Mouse (Mus musculus) adipose tissue, adult 10 weeks (tissue): ENCODE measurements around the gene Gm8068. TPM values are rescaled to one million over a fixed set of nuclear protein-coding genes. Genes with fewer than 3 reads are reported as not detected.

Experiments used
- polyA plus RNA-seq: library from polyadenylated mRNA; stranded (reverse); fragments of 350-450 nt; fragmentation: Illumina TruSeq; extraction: RNeasy Lipid Tissue Mini Kit (QIAGEN cat#74804); gene quantifications from one replicate; pipeline ENCODE4 v1.2.3, GENCODE M21; 2014; ENCODE audit warnings: low read depth, low replicate concordance

The Gm8068 gene
- polyA plus RNA-seq = not detected

GRCm38 (mm10) chr14:41701785-41702184 is at the start of gene Gm8068:
TSS of gene Gm8068 (minus strand) at chr14:41701885.

GRCm38 (mm10) chr14:41750514-41750913 is 48.8 kb upstream of the Gm8068 start, which contains the start of gene Gm7929:
TSS of gene Gm7929 (minus strand) at chr14:41750614.

Other genes starting within 250 kb of the Gm8068 start
- gene Gm7954, start 248.4 kb downstream of the Gm8068 start, polyA plus RNA-seq = not detected
- 1.2 TPM for gene Gm3486, start 212.4 kb downstream of the Gm8068 start, polyA plus RNA-seq
- not detected for gene Gm7970, start 146.3 kb downstream of the Gm8068 start, polyA plus RNA-seq
- not detected for gene 1700049E17Rik2, start 128.7 kb downstream of the Gm8068 start, polyA plus RNA-seq
- gene Gm3072, start 77.3 kb downstream of the Gm8068 start, polyA plus RNA-seq = not detected
- 1.1 TPM for gene Gm3676, start 55.4 kb downstream of the Gm8068 start, polyA plus RNA-seq
- gene Gm7929, start 48.7 kb upstream of the Gm8068 start, polyA plus RNA-seq = not detected
- not detected for gene Gm47189, start 70.6 kb upstream of the Gm8068 start, polyA plus RNA-seq
- not detected for gene Gm7980, start 205.4 kb upstream of the Gm8068 start, polyA plus RNA-seq
- gene 1700049E17Rik1, start 223.1 kb upstream of the Gm8068 start, polyA plus RNA-seq = not detected
- not detected for gene 1700024B05Rik, start 242.1 kb upstream of the Gm8068 start, polyA plus RNA-seq